Mouse (Mus musculus) heart, adult 2 months (tissue): Measurements from ENCODE around the gene Lsm2.

Experiments used
- CTCF ChIP-seq: fragments of 200-600 bp; IDR thresholded peaks from 2 replicates; pipeline ENCODE4 v1.8.1; 2022; ENCODE audit warnings: antibody characterized with exemption, mild to moderate bottlenecking, moderate library complexity
- POLR2A ChIP-seq: fragments of 200-500 bp; IDR thresholded peaks from 2 replicates; pipeline ENCODE4 v1.6.1; 2011; ENCODE audit warnings: mild to moderate bottlenecking, low read depth, low read length, control low read depth; ENCODE audit not compliant: insufficient read depth

GRCm38 (mm10) chr17:34998526-34999430 is 17.1 kb downstream of the Lsm2 start:
- TF ChIP-seq POLR2A, result no peak
- TF ChIP-seq CTCF, result no peak
